Mouse (Mus musculus) liver, embryonic 13.5 days (tissue): ENCODE measurements at regions not wholly inside any gene's neighbourhood (a gene's known extent, or its start where the extent isn't known, plus 50 kb on each side); places are given as distances from the start of the nearest gene placed in this dataset.

ENCODE experiments used
- ATAC-seq: fragments of 200-750 bp; cut with Nextera tagmentation; 2 replicates; pipeline ENCODE4 v1.8.0; 2017; ENCODE audit warnings: low read depth, mild to moderate bottlenecking, moderate number of reproducible peaks, moderate library complexity
- DNase-seq: peaks from one replicate; pipeline ENCODE4 v3.0.0; 2022
- H3K27ac ChIP-seq: fragments of 300-500 bp; sonication (generic); 2 replicates; pipeline ENCODE4 v1.5.1; 2015; ENCODE audit warnings: moderate library complexity, mild to moderate bottlenecking, inconsistent platforms
- H3K27me3 ChIP-seq: fragments of 300-500 bp; sonication (generic); 2 replicates; pipeline ENCODE4 v1.6.1; 2015; ENCODE audit warnings: mild to moderate bottlenecking, inconsistent platforms
- H3K36me3 ChIP-seq: fragments of 300-500 bp; sonication (generic); 2 replicates; pipeline ENCODE4 v1.6.1; 2015; ENCODE audit warnings: mild to moderate bottlenecking, inconsistent platforms
- H3K4me1 ChIP-seq: fragments of 300-500 bp; sonication (generic); replicated peaks from 2 replicates; pipeline ENCODE4 v1.6.1; 2015; ENCODE audit warnings: inconsistent platforms
- H3K4me2 ChIP-seq: fragments of 300-500 bp; sonication (generic); 2 replicates; pipeline ENCODE4 v1.6.1; 2015; ENCODE audit warnings: inconsistent platforms, mild to moderate bottlenecking, moderate library complexity
- H3K4me3 ChIP-seq: fragments of 300-500 bp; sonication (generic); replicated peaks from 2 replicates; pipeline ENCODE4 v1.5.1; 2015; ENCODE audit warnings: mild to moderate bottlenecking, inconsistent platforms
- H3K9ac ChIP-seq: fragments of 300-500 bp; sonication (generic); 2 replicates; pipeline ENCODE4 v1.6.1; 2015; ENCODE audit warnings: mild to moderate bottlenecking, inconsistent platforms
- H3K9me3 ChIP-seq: fragments of 300-500 bp; sonication (generic); replicated peaks from 2 replicates; pipeline ENCODE4 v1.6.1; 2016; ENCODE audit warnings: inconsistent platforms
- WGBS: fragments of 180-500 bp; shearing (Covaris S2); methylation state at CpG from one replicate; pipeline ENCODE4 v1.1.7; 2015; ENCODE audit not compliant: insufficient replicate concordance; 5-methylcytosine and 5-hydroxymethylcytosine counted together

- ATAC-seq = no peak
- no peaks in the 10 kb centered on the region for H3K9me3 ChIP-seq
- no peak overlapping the region for H3K4me2 ChIP-seq
- H3K27ac ChIP-seq = no peak overlapping the region
- WGBS = 30% methylated on average over 1 of the region's 1 CpGs
- no peaks in the 10 kb centered on the region for H3K36me3 ChIP-seq
- H3K27me3 ChIP-seq = no peaks in the 10 kb centered on the region
- DNase-seq = no peak
- no peak overlapping the region for H3K9ac ChIP-seq
- H3K4me1 ChIP-seq = no peaks in the 10 kb centered on the region
- H3K4me3 ChIP-seq = no peak overlapping the region
Measured at GRCm38 (mm10) chr13:110649378-110649777, 254.5 kb downstream of the Plk2 start.

- WGBS = 38% methylated on average over 2 of the region's 2 CpGs
- DNase-seq = no peak
- no peaks in the 10 kb centered on the region for H3K36me3 ChIP-seq
- no peak overlapping the region for H3K4me3 ChIP-seq
- no peaks in the 10 kb centered on the region for H3K27me3 ChIP-seq
- no peaks in the 10 kb centered on the region for H3K4me1 ChIP-seq
- no peaks in the 10 kb centered on the region for H3K9me3 ChIP-seq
- H3K4me2 ChIP-seq = no peak overlapping the region
- ATAC-seq = no peak
- H3K9ac ChIP-seq = no peak overlapping the region
- H3K27ac ChIP-seq = no peak overlapping the region
Measured at GRCm38 (mm10) chr13:110649870-110650497, 255.1 kb downstream of the Plk2 start.

- 67% methylated on average over 7 of the region's 7 CpGs for WGBS
- no peak overlapping the region for H3K4me3 ChIP-seq
- no peaks in the 10 kb centered on the region for H3K4me1 ChIP-seq
- H3K9me3 ChIP-seq = no peaks in the 10 kb centered on the region
- ATAC-seq = no peak
- DNase-seq = no peak
- no peak overlapping the region for H3K9ac ChIP-seq
- H3K27me3 ChIP-seq = no peaks in the 10 kb centered on the region
- H3K36me3 ChIP-seq = no peaks in the 10 kb centered on the region
- no peak overlapping the region for H3K27ac ChIP-seq
- no peak overlapping the region for H3K4me2 ChIP-seq
Measured at GRCm38 (mm10) chr13:110652201-110652600, 257.4 kb downstream of the Plk2 start.

GRCm38 (mm10) chr13:110665073-110665800 lies 270.4 kb downstream of the Plk2 start:
- Histone ChIP-seq H3K27me3 (no peaks in the 10 kb centered on the region), H3K4me2 (no peak overlapping the region), H3K36me3 (no peaks in the 10 kb centered on the region), H3K9me3 (no peaks in the 10 kb centered on the region), H3K4me3 (no peak overlapping the region), H3K4me1 (no peaks in the 10 kb centered on the region), H3K27ac (no peak overlapping the region), H3K9ac (no peak overlapping the region)
- no peak for DNase-seq
- no peak for ATAC-seq
- 49% methylated on average over 2 of the region's 2 CpGs for WGBS

- DNase-seq = no peak
- Histone ChIP-seq H3K27me3 (no peaks in the 10 kb centered on the region), H3K4me2 (no peak overlapping the region), H3K4me1 (no peaks in the 10 kb centered on the region), H3K27ac (no peak overlapping the region), H3K9ac (no peak overlapping the region), H3K4me3 (no peak overlapping the region), H3K9me3 (no peaks in the 10 kb centered on the region), H3K36me3 (no peaks in the 10 kb centered on the region)
- 65% methylated on average over 7 of the region's 7 CpGs for WGBS
- ATAC-seq = no peak
Measured at GRCm38 (mm10) chr13:110667276-110667956, 272.6 kb downstream of the Plk2 start.

- ATAC-seq = no peak
- no peaks in the 10 kb centered on the region for H3K4me1 ChIP-seq
- no peaks in the 10 kb centered on the region for H3K27me3 ChIP-seq
- no peak for DNase-seq
- WGBS = 52% methylated on average over 2 of the region's 2 CpGs
- no peak overlapping the region for H3K4me2 ChIP-seq
- no peak overlapping the region for H3K9ac ChIP-seq
- no peaks in the 10 kb centered on the region for H3K36me3 ChIP-seq
- H3K4me3 ChIP-seq = no peak overlapping the region
- H3K9me3 ChIP-seq = no peaks in the 10 kb centered on the region
- no peak overlapping the region for H3K27ac ChIP-seq
Measured at GRCm38 (mm10) chr13:110673536-110673935, 278.7 kb downstream of the Plk2 start.

- H3K27me3 ChIP-seq = no peaks in the 10 kb centered on the region
- H3K4me1 ChIP-seq = no peaks in the 10 kb centered on the region
- DNase-seq (no peak), ATAC-seq (no peak)
- 49% methylated on average over 11 of the region's 11 CpGs for WGBS
- H3K9ac ChIP-seq = no peak overlapping the region
- H3K4me3 ChIP-seq = no peak overlapping the region
- H3K9me3 ChIP-seq = no peaks in the 10 kb centered on the region
- H3K27ac ChIP-seq = no peak overlapping the region
- no peak overlapping the region for H3K4me2 ChIP-seq
- H3K36me3 ChIP-seq = no peaks in the 10 kb centered on the region
Measured at GRCm38 (mm10) chr13:110683259-110684041, 288.6 kb downstream of the Plk2 start.

GRCm38 (mm10) chr13:110688796-110689195 lies 293.9 kb downstream of the Plk2 start:
- ATAC-seq (no peak), DNase-seq (no peak)
- Histone ChIP-seq H3K4me1 (no peaks in the 10 kb centered on the region), H3K36me3 (no peaks in the 10 kb centered on the region), H3K9me3 (no peaks in the 10 kb centered on the region), H3K27me3 (no peaks in the 10 kb centered on the region), H3K9ac (no peak overlapping the region), H3K4me3 (no peak overlapping the region), H3K4me2 (no peak overlapping the region), H3K27ac (no peak overlapping the region)
- 70% methylated on average over 3 of the region's 3 CpGs for WGBS

- Histone ChIP-seq H3K4me1 (no peaks in the 10 kb centered on the region), H3K4me3 (no peak overlapping the region), H3K36me3 (no peaks in the 10 kb centered on the region), H3K27ac (no peak overlapping the region), H3K27me3 (no peaks in the 10 kb centered on the region), H3K4me2 (no peak overlapping the region), H3K9ac (no peak overlapping the region), H3K9me3 (no peaks in the 10 kb centered on the region)
- no peak for ATAC-seq
- WGBS = 52% methylated on average over 10 of the region's 10 CpGs
- no peak for DNase-seq
Measured at GRCm38 (mm10) chr13:110690501-110691255, 295.8 kb downstream of the Plk2 start.

GRCm38 (mm10) chr13:110692696-110693095 lies 297.9 kb downstream of the Plk2 start:
- Histone ChIP-seq H3K4me1 (no peaks in the 10 kb centered on the region), H3K4me2 (no peak overlapping the region), H3K27ac (no peak overlapping the region), H3K36me3 (no peaks in the 10 kb centered on the region), H3K4me3 (no peak overlapping the region), H3K27me3 (no peaks in the 10 kb centered on the region), H3K9ac (no peak overlapping the region), H3K9me3 (no peaks in the 10 kb centered on the region)
- ATAC-seq = no peak
- WGBS = 56% methylated on average over 5 of the region's 5 CpGs
- no peak for DNase-seq

GRCm38 (mm10) chr13:110694876-110695275 lies 300.0 kb downstream of the Plk2 start:
- H3K36me3 ChIP-seq = no peaks in the 10 kb centered on the region
- ATAC-seq (no peak), DNase-seq (no peak)
- no peak overlapping the region for H3K4me2 ChIP-seq
- no peaks in the 10 kb centered on the region for H3K4me1 ChIP-seq
- no peak overlapping the region for H3K9ac ChIP-seq
- H3K9me3 ChIP-seq = no peaks in the 10 kb centered on the region
- no peak overlapping the region for H3K27ac ChIP-seq
- 60% methylated on average over 6 of the region's 6 CpGs for WGBS
- no peak overlapping the region for H3K4me3 ChIP-seq
- no peaks in the 10 kb centered on the region for H3K27me3 ChIP-seq
